Mouse (Mus musculus): Measurements from ENCODE around the gene Tnfsf10. TPM values are rescaled to one million over a fixed set of nuclear protein-coding genes. Genes with fewer than 3 reads are reported as not detected.

Gene Tnfsf10
- polyA plus RNA-seq, 1 experiment from 2014 or later = 0.07 TPM

DNA sequence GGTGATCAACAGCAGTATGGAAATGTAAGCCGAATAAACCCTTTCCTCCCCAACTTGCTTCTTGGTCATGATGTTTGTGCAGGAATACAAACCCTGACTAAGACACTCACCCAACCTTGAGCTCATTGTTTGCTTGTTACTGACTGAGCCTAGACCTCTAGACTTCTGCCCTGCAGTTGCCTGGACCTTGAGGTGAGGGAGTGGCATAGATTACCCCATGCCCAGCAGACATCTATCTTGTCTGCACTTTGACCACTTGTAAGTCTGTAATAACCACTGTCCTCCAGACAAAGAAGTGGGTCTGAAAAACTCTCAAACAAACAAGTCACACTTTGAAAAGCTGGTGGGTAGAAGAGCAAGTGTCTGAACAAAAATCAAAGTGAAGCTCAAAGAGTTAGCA, 2.8 kb downstream of the Tnfsf10 start:
- no peaks in the 10 kb centered on the region for H3K27me3 ChIP-seq (ENCODE audit: control insufficient read depth, insufficient read depth, low read length)
- no peak overlapping the region for H3K4me3 ChIP-seq (ENCODE audit: low read depth, low read length)
- no peak overlapping the region for H3K9ac ChIP-seq (replicated peaks; ENCODE audit: low read depth, low read length)
- H3K4me1 ChIP-seq (ENCODE audit: control insufficient read depth, insufficient read depth, low read length) = no peaks in the 10 kb centered on the region
- no peak overlapping the region for H3K4me2 ChIP-seq (ENCODE audit: low read depth, low read length)
- no peaks in the 10 kb centered on the region for H3K36me3 ChIP-seq (ENCODE audit: control insufficient read depth, insufficient read depth, low read length)
- no peaks in the 10 kb centered on the region for H3K9me3 ChIP-seq (ENCODE audit: control insufficient read depth, low read length)
- no peak overlapping the region for H3K27ac ChIP-seq (ENCODE audit: low read depth, low read length)
- 100% methylated on average over 1 of the region's 1 CpGs for WGBS
- ATAC-seq (ENCODE audit: low read depth) = no peak

- H3K4me2 ChIP-seq (ENCODE audit: low read depth, low read length) = no peak overlapping the region
- H3K4me1 ChIP-seq (ENCODE audit: control insufficient read depth, insufficient read depth, low read length) = no peaks in the 10 kb centered on the region
- no peaks in the 10 kb centered on the region for H3K9me3 ChIP-seq (ENCODE audit: control insufficient read depth, low read length)
- H3K4me3 ChIP-seq (ENCODE audit: low read depth, low read length) = no peak overlapping the region
- no peaks in the 10 kb centered on the region for H3K36me3 ChIP-seq (ENCODE audit: control insufficient read depth, insufficient read depth, low read length)
- no peaks in the 10 kb centered on the region for H3K27me3 ChIP-seq (ENCODE audit: control insufficient read depth, insufficient read depth, low read length)
- no peak for ATAC-seq (ENCODE audit: low read depth)
- H3K27ac ChIP-seq (ENCODE audit: low read depth, low read length) = no peak overlapping the region
- WGBS = 85% methylated on average over 9 of the region's 9 CpGs
- H3K9ac ChIP-seq (replicated peaks; ENCODE audit: low read depth, low read length) = no peak overlapping the region
These were observed 4.0 kb downstream of the Tnfsf10 start for GRCm38 (mm10) chr3:27320613-27321495.

DNA sequence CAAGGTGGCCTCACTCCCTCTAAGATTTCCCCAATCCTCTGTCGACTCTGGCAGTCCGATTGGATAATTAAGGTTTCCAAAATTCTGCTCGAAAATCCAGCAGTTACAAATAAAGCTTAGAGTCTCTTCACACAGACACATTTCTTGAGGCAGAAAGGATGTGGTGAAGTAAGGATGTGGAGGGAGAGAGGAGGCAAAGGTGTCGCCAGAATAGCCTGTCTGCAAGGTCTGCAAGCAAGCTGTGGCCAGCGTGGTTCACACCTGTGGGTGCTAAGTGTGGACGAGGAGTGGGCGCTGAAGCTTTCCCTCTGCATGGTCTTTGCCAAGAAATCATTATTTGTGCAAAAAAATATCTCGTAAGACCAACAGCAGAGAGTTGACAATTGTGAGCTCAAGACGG, 5.8 kb downstream of the Tnfsf10 start:
- Histone ChIP-seq H3K27me3 (ENCODE audit: control insufficient read depth, insufficient read depth, low read length) (no peaks in the 10 kb centered on the region), H3K4me2 (ENCODE audit: low read depth, low read length) (no peak overlapping the region), H3K9me3 (ENCODE audit: control insufficient read depth, low read length) (no peaks in the 10 kb centered on the region), H3K4me3 (ENCODE audit: low read depth, low read length) (no peak overlapping the region), H3K9ac (replicated peaks; ENCODE audit: low read depth, low read length) (no peak overlapping the region), H3K4me1 (ENCODE audit: control insufficient read depth, insufficient read depth, low read length) (no peaks in the 10 kb centered on the region), H3K27ac (ENCODE audit: low read depth, low read length) (no peak overlapping the region), H3K36me3 (ENCODE audit: control insufficient read depth, insufficient read depth, low read length) (no peaks in the 10 kb centered on the region)
- 90% methylated on average over 9 of the region's 9 CpGs for WGBS
- no peak for ATAC-seq (ENCODE audit: low read depth)

- 75% methylated on average over 5 of the region's 5 CpGs for WGBS
- Histone ChIP-seq H3K27me3 (ENCODE audit: control insufficient read depth, insufficient read depth, low read length) (no peaks in the 10 kb centered on the region), H3K4me1 (ENCODE audit: control insufficient read depth, insufficient read depth, low read length) (no peaks in the 10 kb centered on the region), H3K9ac (replicated peaks; ENCODE audit: low read depth, low read length) (no peak overlapping the region), H3K27ac (ENCODE audit: low read depth, low read length) (no peak overlapping the region), H3K4me2 (ENCODE audit: low read depth, low read length) (no peak overlapping the region), H3K4me3 (ENCODE audit: low read depth, low read length) (no peak overlapping the region), H3K36me3 (ENCODE audit: control insufficient read depth, insufficient read depth, low read length) (no peaks in the 10 kb centered on the region), H3K9me3 (ENCODE audit: control insufficient read depth, low read length) (no peaks in the 10 kb centered on the region)
- no peak for ATAC-seq (ENCODE audit: low read depth)
These were observed 6.7 kb downstream of the Tnfsf10 start for GRCm38 (mm10) chr3:27323551-27323950.

- Histone ChIP-seq H3K27ac (ENCODE audit: low read depth, low read length) (no peak overlapping the region), H3K4me1 (ENCODE audit: control insufficient read depth, insufficient read depth, low read length) (no peaks in the 10 kb centered on the region)
- 77% methylated on average over 4 of the region's 4 CpGs for WGBS
These were observed 9.9 kb downstream of the Tnfsf10 start for GRCm38 (mm10) chr3:27326633-27327191.

DNA sequence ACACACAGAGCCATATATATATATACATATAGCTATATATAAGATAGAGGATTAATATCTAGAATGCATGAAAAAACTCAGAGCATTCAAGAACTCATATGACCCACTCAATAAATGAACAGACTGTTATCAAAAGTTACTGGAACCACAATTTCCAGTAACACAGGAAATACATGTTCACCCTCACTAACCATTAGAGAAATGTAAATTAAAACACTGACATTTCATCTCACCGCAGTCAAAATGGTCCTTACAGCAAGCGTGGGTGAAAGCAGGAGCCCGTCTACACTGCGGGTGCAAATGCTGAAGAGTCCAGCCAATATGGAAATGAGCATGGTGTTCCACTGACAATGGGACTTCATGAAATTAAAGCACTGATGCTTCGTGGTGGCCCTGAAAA, 13.9 kb downstream of the Tnfsf10 start:
- 93% methylated on average over 5 of the region's 5 CpGs for WGBS
- H3K4me2 ChIP-seq (ENCODE audit: low read depth, low read length) = no peak overlapping the region
- ATAC-seq (ENCODE audit: low read depth) = no peak

More at GRCm38 (mm10) chr3:27326633-27327191, 9.9 kb downstream of the Tnfsf10 start:
- H3K27me3 ChIP-seq (ENCODE audit: control insufficient read depth, insufficient read depth, low read length) = no peaks in the 10 kb centered on the region
- H3K9me3 ChIP-seq (ENCODE audit: control insufficient read depth, low read length) = no peaks in the 10 kb centered on the region
- H3K36me3 ChIP-seq (ENCODE audit: control insufficient read depth, insufficient read depth, low read length) = no peaks in the 10 kb centered on the region
- no peak overlapping the region for H3K9ac ChIP-seq (replicated peaks; ENCODE audit: low read depth, low read length)
- no peak overlapping the region for H3K4me2 ChIP-seq (ENCODE audit: low read depth, low read length)
- H3K4me3 ChIP-seq (ENCODE audit: low read depth, low read length) = no peak overlapping the region
- no peak for ATAC-seq (ENCODE audit: low read depth)

DNA sequence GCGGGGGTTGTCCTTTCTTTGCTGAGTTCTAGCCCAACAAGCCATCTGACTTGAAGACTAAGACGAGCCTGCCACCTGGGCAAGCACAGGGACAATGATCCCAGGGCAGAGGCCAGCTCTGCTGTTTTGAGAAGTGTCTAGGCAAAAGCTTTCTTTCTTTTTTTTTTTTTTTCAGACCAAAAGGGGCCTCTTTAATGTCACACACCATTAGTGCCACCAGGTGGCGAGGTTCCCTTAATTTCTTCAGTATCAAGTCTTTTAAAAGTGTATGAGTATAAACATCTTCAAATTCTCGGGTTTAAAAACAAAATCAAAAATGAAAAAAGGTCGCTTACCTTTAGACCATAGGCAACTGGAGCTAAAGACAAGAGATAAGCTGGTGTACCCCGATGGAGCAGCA, 21.6 kb downstream of the Tnfsf10 start:
- Histone ChIP-seq H3K9me3 (ENCODE audit: control insufficient read depth, low read length) (no peaks in the 10 kb centered on the region), H3K27ac (ENCODE audit: low read depth, low read length) (no peak overlapping the region), H3K27me3 (ENCODE audit: control insufficient read depth, insufficient read depth, low read length) (no peaks in the 10 kb centered on the region), H3K4me2 (ENCODE audit: low read depth, low read length) (no peak overlapping the region), H3K4me3 (ENCODE audit: low read depth, low read length) (no peak overlapping the region), H3K36me3 (ENCODE audit: control insufficient read depth, insufficient read depth, low read length) (no peaks in the 10 kb centered on the region), H3K9ac (replicated peaks; ENCODE audit: low read depth, low read length) (no peak overlapping the region), H3K4me1 (ENCODE audit: control insufficient read depth, insufficient read depth, low read length) (no peaks in the 10 kb centered on the region)
- 33% methylated on average over 6 of the region's 6 CpGs for WGBS
- no peak for ATAC-seq (ENCODE audit: low read depth)

More for the DNA sequence above, 13.9 kb downstream of the Tnfsf10 start:
- Histone ChIP-seq H3K27me3 (ENCODE audit: control insufficient read depth, insufficient read depth, low read length) (no peaks in the 10 kb centered on the region), H3K4me3 (ENCODE audit: low read depth, low read length) (no peak overlapping the region), H3K27ac (ENCODE audit: low read depth, low read length) (no peak overlapping the region), H3K4me1 (ENCODE audit: control insufficient read depth, insufficient read depth, low read length) (no peaks in the 10 kb centered on the region), H3K9me3 (ENCODE audit: control insufficient read depth, low read length) (no peaks in the 10 kb centered on the region), H3K36me3 (ENCODE audit: control insufficient read depth, insufficient read depth, low read length) (no peaks in the 10 kb centered on the region), H3K9ac (replicated peaks; ENCODE audit: low read depth, low read length) (no peak overlapping the region)

DNA sequence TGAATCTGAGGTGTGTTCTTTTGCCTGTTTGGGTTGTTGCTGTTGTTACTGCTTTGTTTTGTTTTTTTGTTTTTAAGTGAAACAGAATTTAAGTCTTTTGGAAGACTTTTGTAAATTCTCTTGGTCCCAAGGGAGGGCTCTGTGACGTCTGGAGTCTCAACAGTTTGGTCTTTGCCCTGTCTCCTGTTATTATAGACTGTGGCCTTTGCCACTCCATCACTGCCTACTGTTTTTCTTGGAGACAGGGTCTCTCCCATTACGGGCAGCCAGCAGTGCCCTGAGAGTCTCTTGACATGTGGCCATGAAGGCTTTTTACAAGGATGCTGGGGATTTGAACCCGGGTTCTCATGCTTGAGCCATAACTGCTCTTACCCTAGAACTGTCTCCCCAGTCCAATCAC, 22.1 kb downstream of the Tnfsf10 start:
- WGBS = 73% methylated on average over 3 of the region's 3 CpGs
- no peak for ATAC-seq (ENCODE audit: low read depth)
- H3K27ac ChIP-seq (ENCODE audit: low read depth, low read length) = no peak overlapping the region
- H3K4me2 ChIP-seq (ENCODE audit: low read depth, low read length) = no peak overlapping the region
- no peaks in the 10 kb centered on the region for H3K36me3 ChIP-seq (ENCODE audit: control insufficient read depth, insufficient read depth, low read length)
- no peaks in the 10 kb centered on the region for H3K9me3 ChIP-seq (ENCODE audit: control insufficient read depth, low read length)
- H3K4me3 ChIP-seq (ENCODE audit: low read depth, low read length) = no peak overlapping the region
- H3K27me3 ChIP-seq (ENCODE audit: control insufficient read depth, insufficient read depth, low read length) = no peaks in the 10 kb centered on the region
- no peaks in the 10 kb centered on the region for H3K4me1 ChIP-seq (ENCODE audit: control insufficient read depth, insufficient read depth, low read length)
- no peak overlapping the region for H3K9ac ChIP-seq (replicated peaks; ENCODE audit: low read depth, low read length)

GRCm38 (mm10) chr3:27340757-27341156, 23.9 kb downstream of the Tnfsf10 start:
- Histone ChIP-seq H3K27me3 (ENCODE audit: control insufficient read depth, insufficient read depth, low read length) (no peaks in the 10 kb centered on the region), H3K4me2 (ENCODE audit: low read depth, low read length) (no peak overlapping the region), H3K9ac (replicated peaks; ENCODE audit: low read depth, low read length) (no peak overlapping the region), H3K9me3 (ENCODE audit: control insufficient read depth, low read length) (no peaks in the 10 kb centered on the region), H3K4me1 (ENCODE audit: control insufficient read depth, insufficient read depth, low read length) (no peaks in the 10 kb centered on the region), H3K27ac (ENCODE audit: low read depth, low read length) (no peak overlapping the region), H3K36me3 (ENCODE audit: control insufficient read depth, insufficient read depth, low read length) (no peaks in the 10 kb centered on the region), H3K4me3 (ENCODE audit: low read depth, low read length) (no peak overlapping the region)
- ATAC-seq (ENCODE audit: low read depth) = no peak
- 94% methylated on average over 5 of the region's 5 CpGs for WGBS

All from neural tube, embryonic 14.5 days (tissue).